Mouse (Mus musculus): ENCODE measurements at regions not wholly inside any gene's neighbourhood (a gene's known extent, or its start where the extent isn't known, plus 50 kb on each side); places are given as distances from the start of the nearest gene placed in this dataset.

DNA sequence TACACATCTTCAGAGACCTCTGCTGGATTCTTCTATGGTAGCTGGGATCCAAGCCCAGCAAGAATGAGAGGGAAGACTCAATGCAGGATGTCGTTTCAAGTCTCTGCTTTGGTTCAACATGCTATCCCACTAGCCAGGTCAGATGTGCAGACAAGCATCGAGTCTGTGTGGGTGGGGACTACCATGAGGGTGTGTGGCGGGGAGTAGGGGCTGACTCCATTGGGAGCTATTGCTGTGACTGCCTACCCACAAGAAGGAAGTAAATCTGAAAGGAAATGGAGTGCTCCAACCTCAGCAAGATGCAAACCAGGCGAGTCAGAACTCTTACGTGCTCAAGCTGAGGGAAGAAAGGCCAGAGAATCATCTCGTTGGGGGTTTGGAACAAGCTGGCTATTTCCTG, 94.4 kb downstream of the Smim20 start:
- Histone ChIP-seq H3K4me1 (replicated peaks) (no peaks in the 10 kb centered on the region), H3K9ac (no peak overlapping the region), H3K4me2 (no peak overlapping the region), H3K27ac (replicated peaks) (no peak overlapping the region), H3K27me3 (no peaks in the 10 kb centered on the region), H3K9me3 (replicated peaks) (no peaks in the 10 kb centered on the region), H3K36me3 (replicated peaks) (no peaks in the 10 kb centered on the region), H3K4me3 (replicated peaks) (no peak overlapping the region)
- WGBS (ENCODE audit: insufficient replicate concordance): 21% methylated on average over 6 of the region's 6 CpGs
- no peak for ATAC-seq (ENCODE audit: insufficient read depth)

DNA sequence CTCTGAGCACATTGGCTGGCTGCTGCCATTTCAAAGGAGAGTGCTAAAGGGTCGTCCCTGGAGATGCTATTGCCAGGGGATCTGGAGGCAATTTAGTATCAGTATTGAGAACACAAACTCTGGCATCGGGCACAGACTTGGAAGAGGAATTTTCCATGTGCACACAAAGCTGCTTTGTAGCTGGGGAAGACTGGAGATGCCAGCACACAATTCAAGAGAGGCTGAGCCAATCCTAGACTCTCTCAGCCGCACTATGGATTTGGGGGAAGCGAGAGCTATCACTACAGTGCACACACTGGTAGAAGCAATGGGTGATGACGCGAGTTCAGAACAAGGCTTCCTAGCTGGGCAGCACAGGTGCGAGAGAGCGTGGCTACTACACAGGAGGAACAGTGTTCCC, 97.0 kb downstream of the Smim20 start:
- H3K4me3 ChIP-seq (replicated peaks): no peak overlapping the region
- no peaks in the 10 kb centered on the region for H3K4me1 ChIP-seq (replicated peaks)
- no peak overlapping the region for H3K9ac ChIP-seq
- 68% methylated on average over 8 of the region's 8 CpGs for WGBS (ENCODE audit: insufficient replicate concordance)
- H3K9me3 ChIP-seq (replicated peaks): no peaks in the 10 kb centered on the region
- no peak overlapping the region for H3K4me2 ChIP-seq
- no peaks in the 10 kb centered on the region for H3K36me3 ChIP-seq (replicated peaks)
- no peak for ATAC-seq (ENCODE audit: insufficient read depth)
- no peak overlapping the region for H3K27ac ChIP-seq (replicated peaks)
- H3K27me3 ChIP-seq: no peaks in the 10 kb centered on the region

DNA sequence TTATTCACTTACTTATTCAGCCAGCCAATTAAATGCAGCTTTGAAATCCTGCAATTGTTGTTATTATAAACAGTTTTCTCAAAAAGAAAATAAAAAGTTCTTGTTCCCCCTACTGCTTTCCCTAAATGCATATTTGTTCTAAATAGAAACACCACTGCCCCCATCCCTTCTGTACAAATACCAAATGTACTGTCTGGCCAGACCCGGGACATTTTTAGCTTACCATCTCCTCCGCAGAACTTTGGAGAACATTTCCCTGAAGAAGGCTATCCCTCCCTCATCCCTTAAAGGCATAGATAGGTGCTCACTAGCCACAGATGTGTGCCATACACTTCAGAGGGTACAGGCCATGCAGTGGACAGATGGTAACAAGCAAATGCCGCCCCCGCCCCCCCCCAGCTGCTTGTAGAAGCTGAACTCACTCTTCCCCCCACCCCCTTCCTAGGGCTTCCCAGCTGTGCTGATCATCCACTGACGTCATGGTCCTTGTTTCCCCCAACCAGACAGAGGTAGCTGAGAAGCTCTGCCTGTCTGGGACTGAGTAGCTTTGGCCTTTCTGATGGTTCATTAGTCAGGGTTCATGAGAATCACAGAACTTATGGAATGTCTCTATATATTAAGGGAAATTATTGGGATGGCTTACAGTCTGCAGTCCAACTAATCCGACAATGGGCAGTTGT, 98.9 kb upstream of the Rbpj start:
- WGBS (ENCODE audit: insufficient replicate concordance): 71% methylated on average over 6 of the region's 6 CpGs
- Histone ChIP-seq H3K36me3 (replicated peaks) (no peaks in the 10 kb centered on the region), H3K27ac (replicated peaks) (no peak overlapping the region), H3K27me3 (no peaks in the 10 kb centered on the region), H3K4me3 (replicated peaks) (no peak overlapping the region), H3K9me3 (replicated peaks) (no peaks in the 10 kb centered on the region), H3K9ac (no peak overlapping the region), H3K4me2 (no peak overlapping the region), H3K4me1 (replicated peaks) (no peaks in the 10 kb centered on the region)
- no peak for ATAC-seq (ENCODE audit: insufficient read depth)

DNA sequence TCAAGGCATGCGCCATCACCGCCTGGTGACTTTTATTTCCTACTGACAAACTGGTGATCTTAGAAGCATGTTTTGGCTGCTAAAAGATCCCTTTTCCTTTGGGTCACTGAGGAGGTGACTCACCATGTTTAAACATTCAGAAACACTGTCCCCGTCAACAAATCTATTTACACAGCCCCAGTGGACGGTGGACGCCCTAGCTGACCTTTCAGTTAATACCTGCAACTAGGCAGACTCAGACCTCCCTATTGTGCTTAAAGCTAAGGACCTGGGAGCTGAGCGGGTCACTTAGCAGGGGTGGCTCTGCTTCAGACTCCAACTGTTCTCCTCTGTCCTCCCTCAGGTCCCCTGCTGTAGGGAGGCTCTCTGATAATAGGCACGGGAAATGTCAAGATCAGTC, 95.7 kb upstream of the Rbpj start:
- H3K4me1 ChIP-seq (replicated peaks): no peaks in the 10 kb centered on the region
- no peaks in the 10 kb centered on the region for H3K36me3 ChIP-seq (replicated peaks)
- H3K9ac ChIP-seq: no peak overlapping the region
- H3K9me3 ChIP-seq (replicated peaks): no peaks in the 10 kb centered on the region
- ATAC-seq (ENCODE audit: insufficient read depth): 0 out of 2 replicates have a peak, but pooled peaks have one; percentile 34
- no peak overlapping the region for H3K4me3 ChIP-seq (replicated peaks)
- H3K4me2 ChIP-seq: no peak overlapping the region
- WGBS (ENCODE audit: insufficient replicate concordance): 75% methylated on average over 7 of the region's 7 CpGs
- no peak overlapping the region for H3K27ac ChIP-seq (replicated peaks)
- H3K27me3 ChIP-seq: no peaks in the 10 kb centered on the region

DNA sequence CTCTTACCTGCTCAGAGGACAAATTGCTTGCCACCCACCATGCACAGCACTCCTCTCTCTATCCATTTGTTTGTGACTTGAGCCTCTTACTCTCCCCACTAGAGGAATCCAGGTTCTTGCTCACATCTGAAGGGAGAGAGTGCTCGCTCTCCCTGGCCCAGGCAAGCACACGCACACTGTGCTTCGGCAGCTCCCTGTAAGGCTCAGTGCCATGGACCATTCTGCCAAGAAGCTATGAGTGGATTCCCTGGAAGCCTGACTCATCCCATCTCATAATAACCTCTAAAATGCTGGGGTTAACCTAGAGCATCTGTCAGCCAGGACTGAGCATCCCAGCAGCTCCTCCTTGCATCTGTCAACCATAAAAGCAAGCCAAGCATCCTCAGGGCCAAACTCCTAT, 94.3 kb upstream of the Rbpj start:
- Histone ChIP-seq H3K27me3 (no peaks in the 10 kb centered on the region), H3K9ac (no peak overlapping the region), H3K4me3 (replicated peaks) (no peak overlapping the region), H3K36me3 (replicated peaks) (no peaks in the 10 kb centered on the region), H3K9me3 (replicated peaks) (no peaks in the 10 kb centered on the region), H3K4me2 (no peak overlapping the region), H3K4me1 (replicated peaks) (no peaks in the 10 kb centered on the region), H3K27ac (replicated peaks) (no peak overlapping the region)
- no peak for ATAC-seq (ENCODE audit: insufficient read depth)
- WGBS (ENCODE audit: insufficient replicate concordance): 65% methylated on average over 3 of the region's 3 CpGs

DNA sequence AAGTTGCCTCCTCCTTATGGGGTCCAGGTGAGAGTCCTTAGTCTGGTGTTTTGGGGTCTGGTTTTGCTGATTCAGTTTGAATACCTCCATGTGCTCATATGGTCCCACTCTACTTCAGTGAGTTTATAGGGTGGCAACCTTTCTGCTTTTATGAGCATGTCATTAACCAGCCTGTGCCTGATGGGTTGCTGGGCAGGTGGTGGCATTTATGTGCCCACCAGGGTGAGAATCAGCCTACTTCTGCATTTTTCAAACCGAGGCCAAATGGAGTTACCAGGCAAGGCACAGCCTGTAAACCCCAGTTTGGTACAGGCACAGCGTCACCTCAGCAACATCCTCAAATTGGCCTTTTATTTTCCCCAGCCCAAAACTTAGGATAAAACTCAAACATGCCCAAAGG, 92.6 kb upstream of the Rbpj start:
- H3K4me1 ChIP-seq (replicated peaks): no peaks in the 10 kb centered on the region; the same call in 1 of the 2 replicates
- H3K27ac ChIP-seq (replicated peaks): no peak overlapping the region
- H3K27me3 ChIP-seq: no peaks in the 10 kb centered on the region
- no peaks in the 10 kb centered on the region for H3K9me3 ChIP-seq (replicated peaks)
- no peak for ATAC-seq (ENCODE audit: insufficient read depth)
- H3K36me3 ChIP-seq (replicated peaks): no peaks in the 10 kb centered on the region
- no peak overlapping the region for H3K4me2 ChIP-seq
- no peak overlapping the region for H3K4me3 ChIP-seq (replicated peaks)
- H3K9ac ChIP-seq: no peak overlapping the region
- WGBS (ENCODE audit: insufficient replicate concordance): 54% methylated on average over 2 of the region's 2 CpGs

DNA sequence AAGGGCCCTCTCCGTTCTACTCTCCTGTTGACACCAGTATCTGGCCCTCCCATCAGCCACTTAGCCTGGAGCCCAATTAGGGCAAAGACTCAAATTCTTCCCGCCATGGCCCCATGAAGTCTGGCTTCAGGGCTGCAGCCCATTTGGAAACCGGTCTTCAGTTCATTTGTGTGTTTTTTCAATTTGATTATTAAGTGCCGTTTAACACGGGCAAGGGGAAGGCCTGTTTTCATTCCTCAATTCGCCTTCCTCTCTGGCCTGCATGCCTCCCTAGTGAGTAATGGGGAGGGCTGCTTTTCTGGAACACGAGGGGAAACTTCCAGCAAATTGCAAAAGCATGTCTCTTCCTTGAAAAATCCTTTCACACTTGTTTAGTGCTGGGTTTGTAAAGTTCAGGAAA, 89.1 kb upstream of the Rbpj start:
- H3K4me3 ChIP-seq (replicated peaks): no peak overlapping the region
- H3K36me3 ChIP-seq (replicated peaks): no peaks in the 10 kb centered on the region
- ATAC-seq (ENCODE audit: insufficient read depth): no peak
- H3K27me3 ChIP-seq: no peaks in the 10 kb centered on the region
- 51% methylated on average over 7 of the region's 7 CpGs for WGBS (ENCODE audit: insufficient replicate concordance)
- H3K27ac ChIP-seq (replicated peaks): no peak overlapping the region
- H3K9me3 ChIP-seq (replicated peaks): no peaks in the 10 kb centered on the region
- H3K9ac ChIP-seq: no peak overlapping the region
- no peaks in the 10 kb centered on the region; the same call in 1 of the 2 replicates for H3K4me1 ChIP-seq (replicated peaks)
- H3K4me2 ChIP-seq: no peak overlapping the region

DNA sequence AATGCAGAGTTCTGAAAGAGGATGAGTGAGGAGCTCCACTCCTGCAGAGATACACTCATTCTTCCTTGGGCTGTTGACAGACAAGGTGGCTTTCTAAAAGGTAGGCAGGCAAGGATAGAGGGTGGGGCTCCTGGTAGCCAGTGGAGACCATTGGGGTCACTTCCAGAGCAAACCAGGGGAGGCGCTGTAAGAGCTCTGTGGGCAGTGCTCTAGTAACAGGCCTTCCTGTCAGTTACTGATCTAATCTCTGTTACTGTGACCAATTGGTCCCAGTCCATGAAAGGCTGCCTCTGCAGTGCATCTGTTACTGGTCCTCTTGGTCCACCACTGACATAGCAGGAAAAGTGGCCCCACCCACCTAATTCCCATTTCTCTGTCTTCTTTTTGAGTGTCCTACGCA, 88.3 kb upstream of the Rbpj start:
- H3K4me3 ChIP-seq (replicated peaks): no peak overlapping the region
- H3K4me1 ChIP-seq (replicated peaks): no peaks in the 10 kb centered on the region; the same call in 1 of the 2 replicates
- no peaks in the 10 kb centered on the region for H3K27me3 ChIP-seq
- H3K36me3 ChIP-seq (replicated peaks): no peaks in the 10 kb centered on the region
- no peak overlapping the region for H3K9ac ChIP-seq
- 48% methylated on average over 2 of the region's 2 CpGs for WGBS (ENCODE audit: insufficient replicate concordance)
- no peak for ATAC-seq (ENCODE audit: insufficient read depth)
- no peak overlapping the region for H3K27ac ChIP-seq (replicated peaks)
- H3K4me2 ChIP-seq: no peak overlapping the region
- H3K9me3 ChIP-seq (replicated peaks): no peaks in the 10 kb centered on the region

DNA sequence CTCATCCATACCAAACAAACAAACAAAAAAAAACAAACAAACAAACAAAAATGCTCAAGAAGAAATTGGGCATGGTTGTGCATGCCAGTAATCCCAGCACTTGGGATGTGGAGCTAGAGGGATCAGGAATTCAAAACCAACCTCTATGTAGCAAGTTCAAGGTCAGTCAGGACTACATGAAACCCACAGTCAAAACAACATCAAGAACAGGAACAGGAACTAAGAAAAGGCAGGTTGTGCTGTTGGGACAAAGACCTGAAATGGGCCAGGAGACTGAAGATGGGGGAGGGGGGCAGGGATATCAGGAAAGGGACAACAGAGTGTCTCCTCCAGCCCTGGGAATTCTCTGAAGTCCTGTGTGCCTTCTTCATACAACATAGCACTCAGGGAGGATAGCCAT, 87.8 kb upstream of the Rbpj start:
- Histone ChIP-seq H3K9me3 (replicated peaks) (no peaks in the 10 kb centered on the region), H3K27ac (replicated peaks) (no peak overlapping the region), H3K4me1 (replicated peaks) (no peaks in the 10 kb centered on the region; the same call in 1 of the 2 replicates), H3K9ac (no peak overlapping the region), H3K36me3 (replicated peaks) (no peaks in the 10 kb centered on the region), H3K4me3 (replicated peaks) (no peak overlapping the region), H3K4me2 (no peak overlapping the region), H3K27me3 (no peaks in the 10 kb centered on the region)
- no peak for ATAC-seq (ENCODE audit: insufficient read depth)

DNA sequence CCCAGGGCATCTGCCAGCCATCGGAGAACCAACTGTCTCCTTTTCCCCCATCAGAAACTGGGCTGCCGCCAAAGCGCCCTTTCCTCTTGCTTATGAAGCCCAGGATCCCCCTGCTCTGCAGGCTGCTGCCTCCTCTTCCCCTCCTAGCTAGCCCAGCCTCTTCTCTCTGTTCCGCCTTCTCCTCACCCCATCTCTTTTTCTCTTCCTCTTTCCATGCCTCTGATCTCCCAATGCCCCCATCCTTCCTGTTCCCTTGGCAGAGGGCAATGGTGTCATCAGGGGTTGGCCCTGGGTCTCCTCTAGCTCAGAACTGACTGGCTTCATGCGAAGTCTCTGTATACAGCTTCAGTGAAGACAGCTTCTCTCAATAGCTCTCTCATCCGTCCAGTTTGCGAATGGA, 87.4 kb upstream of the Rbpj start:
- H3K36me3 ChIP-seq (replicated peaks): no peaks in the 10 kb centered on the region
- 65% methylated on average over 7 of the region's 7 CpGs for WGBS (ENCODE audit: insufficient replicate concordance)
- no peak overlapping the region for H3K9ac ChIP-seq
- ATAC-seq (ENCODE audit: insufficient read depth): no peak
- H3K27ac ChIP-seq (replicated peaks): no peak overlapping the region
- H3K4me2 ChIP-seq: no peak overlapping the region
- H3K9me3 ChIP-seq (replicated peaks): no peaks in the 10 kb centered on the region
- no peak overlapping the region for H3K4me3 ChIP-seq (replicated peaks)
- no peaks in the 10 kb centered on the region for H3K27me3 ChIP-seq
- H3K4me1 ChIP-seq (replicated peaks): no peaks in the 10 kb centered on the region; the same call in 1 of the 2 replicates

DNA sequence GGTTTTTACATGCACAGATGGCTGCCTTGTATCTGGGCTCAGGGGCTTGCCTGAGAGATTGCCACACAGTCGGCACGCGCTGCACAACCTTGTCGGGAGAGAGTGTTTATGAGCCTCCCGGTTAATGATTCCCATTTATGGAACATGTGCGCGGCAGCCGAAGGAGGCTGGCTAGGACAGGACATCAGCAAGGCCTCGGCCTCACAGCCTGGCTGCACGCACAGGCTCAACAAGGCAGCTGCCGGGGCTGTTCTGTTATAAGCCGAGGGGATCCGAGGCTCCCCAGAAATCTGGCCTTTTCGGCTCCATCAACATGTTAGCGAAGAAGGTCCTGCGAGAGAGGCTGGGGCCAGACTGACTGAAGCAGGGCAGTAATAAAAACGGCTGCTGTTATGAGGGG, 86.3 kb upstream of the Rbpj start:
- Histone ChIP-seq H3K4me2 (no peak overlapping the region), H3K4me1 (replicated peaks) (no peaks in the 10 kb centered on the region; the same call in 1 of the 2 replicates), H3K27me3 (no peaks in the 10 kb centered on the region), H3K9me3 (replicated peaks) (no peaks in the 10 kb centered on the region), H3K27ac (replicated peaks) (no peak overlapping the region), H3K9ac (no peak overlapping the region), H3K36me3 (replicated peaks) (no peaks in the 10 kb centered on the region), H3K4me3 (replicated peaks) (no peak overlapping the region)
- peak; percentile 73 for ATAC-seq (ENCODE audit: insufficient read depth)
- 61% methylated on average over 17 of the region's 17 CpGs for WGBS (ENCODE audit: insufficient replicate concordance)

DNA sequence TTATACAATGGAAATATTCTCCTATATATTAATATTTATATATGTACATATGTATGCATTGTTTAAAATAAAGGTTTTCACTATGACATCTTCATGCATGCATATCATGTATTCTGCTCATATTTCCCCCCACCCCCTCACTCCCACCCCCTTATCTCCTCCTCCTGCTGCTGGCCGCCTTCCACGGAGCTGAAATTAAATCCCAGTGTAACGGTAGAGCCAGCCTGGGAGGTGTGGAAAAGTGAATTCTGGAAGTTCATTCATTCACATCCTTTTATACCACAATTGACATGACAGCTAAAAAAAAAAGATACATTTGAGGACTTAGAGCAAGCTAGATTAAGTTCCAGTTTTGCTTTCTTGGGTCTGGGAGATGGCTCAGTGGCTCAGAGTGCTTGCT, 85.7 kb upstream of the Rbpj start:
- Histone ChIP-seq H3K4me3 (replicated peaks) (no peak overlapping the region), H3K4me1 (replicated peaks) (no peaks in the 10 kb centered on the region; the same call in 1 of the 2 replicates), H3K27me3 (no peaks in the 10 kb centered on the region), H3K9me3 (replicated peaks) (no peaks in the 10 kb centered on the region), H3K9ac (no peak overlapping the region), H3K4me2 (no peak overlapping the region), H3K36me3 (replicated peaks) (no peaks in the 10 kb centered on the region), H3K27ac (replicated peaks) (no peak overlapping the region)
- WGBS (ENCODE audit: insufficient replicate concordance): 57% methylated on average over 3 of the region's 3 CpGs
- ATAC-seq (ENCODE audit: insufficient read depth): no peak

All from liver, embryonic 15.5 days (tissue).